Mouse (Mus musculus) neural tube, embryonic 13.5 days (tissue): Measurements from ENCODE around the gene Rgs6. TPM values are rescaled to one million over a fixed set of nuclear protein-coding genes. Genes with fewer than 3 reads are reported as not detected.

ENCODE experiments used
- ATAC-seq: fragments of 200-750 bp; cut with Nextera tagmentation; 2 replicates; pipeline ENCODE4 v1.8.0; 2017; ENCODE audit warnings: low read depth, mild to moderate bottlenecking, moderate TSS enrichment, moderate library complexity
- H3K27ac ChIP-seq: fragments of 300-500 bp; sonication (generic); replicated peaks from 2 replicates; pipeline ENCODE4 v1.5.1; 2015; ENCODE audit warnings: moderate library complexity, mild to moderate bottlenecking, inconsistent platforms
- H3K27me3 ChIP-seq: fragments of 300-500 bp; sonication (generic); 2 replicates; pipeline ENCODE4 v1.6.1; 2015; ENCODE audit warnings: mild to moderate bottlenecking, inconsistent platforms
- H3K36me3 ChIP-seq: fragments of 300-500 bp; sonication (generic); 2 replicates; pipeline ENCODE4 v1.6.1; 2015; ENCODE audit warnings: mild to moderate bottlenecking, inconsistent platforms
- H3K4me1 ChIP-seq: fragments of 300-500 bp; sonication (generic); replicated peaks from 2 replicates; pipeline ENCODE4 v1.6.1; 2015; ENCODE audit warnings: inconsistent platforms
- H3K4me2 ChIP-seq: fragments of 300-500 bp; sonication (generic); 2 replicates; pipeline ENCODE4 v1.6.1; 2015; ENCODE audit warnings: inconsistent platforms, mild to moderate bottlenecking, moderate library complexity
- H3K4me3 ChIP-seq: fragments of 300-500 bp; sonication (generic); 2 replicates; pipeline ENCODE4 v1.5.1; 2015; ENCODE audit warnings: mild to moderate bottlenecking, inconsistent platforms
- H3K9ac ChIP-seq: fragments of 300-500 bp; sonication (generic); 2 replicates; pipeline ENCODE4 v1.6.1; 2015; ENCODE audit warnings: moderate library complexity, mild to moderate bottlenecking, inconsistent platforms
- H3K9me3 ChIP-seq: fragments of 300-500 bp; sonication (generic); 2 replicates; pipeline ENCODE4 v1.6.1; 2016; ENCODE audit warnings: inconsistent platforms
- WGBS: fragments of 180-500 bp; shearing (Covaris S2); methylation state at CpG from one replicate; pipeline ENCODE4 v1.1.7; 2015; 5-methylcytosine and 5-hydroxymethylcytosine counted together
- polyA plus RNA-seq: library from polyadenylated mRNA; unstranded; fragments of >200 nt; fragmentation: Nextera tagmentation; extraction: Ambion mirVana; gene quantifications from 2 replicates; pipeline ENCODE4 v1.2.1, GENCODE M21; 2015

Gene Rgs6
- polyA plus RNA-seq, 1 experiment from 2014 or later: 3.1 TPM

DNA sequence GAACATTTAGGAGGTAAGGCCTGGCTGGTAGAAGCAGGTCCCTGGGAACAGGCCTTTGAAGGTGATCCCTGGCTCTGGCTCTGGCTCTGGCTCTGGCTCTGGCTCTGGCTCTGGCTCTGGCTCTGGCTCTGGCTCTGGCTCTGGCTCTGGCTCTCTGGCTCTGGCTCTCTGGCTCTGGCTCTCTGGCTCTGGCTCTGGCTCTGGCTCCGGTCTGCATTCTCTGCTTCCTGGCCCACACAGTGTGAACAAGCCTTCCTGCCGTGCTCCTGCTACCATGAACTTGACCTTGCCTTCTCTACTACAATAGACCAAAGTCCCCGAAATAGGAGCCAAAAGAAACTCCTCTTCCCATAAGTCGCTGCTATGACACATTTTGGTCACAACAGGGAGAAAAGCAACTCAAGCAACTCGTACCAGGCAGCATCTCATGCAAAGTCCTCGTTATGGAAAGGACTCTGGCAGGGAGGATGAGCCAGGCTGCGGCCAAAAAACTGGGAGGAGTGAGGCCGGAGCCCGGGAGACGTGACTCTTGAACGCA lies 412.0 kb downstream of the Rgs6 start:
- Histone ChIP-seq H3K9me3 (no peaks in the 10 kb centered on the region), H3K4me1 (no peaks in the 10 kb centered on the region; the same call in 1 of the 2 replicates), H3K4me2 (no peak overlapping the region), H3K4me3 (no peak overlapping the region), H3K36me3 (no peaks in the 10 kb centered on the region), H3K9ac (no peak overlapping the region), H3K27me3 (no peaks in the 10 kb centered on the region), H3K27ac (no peak overlapping the region)
- no peak for ATAC-seq
- 87% methylated on average over 11 of the region's 11 CpGs for WGBS

DNA sequence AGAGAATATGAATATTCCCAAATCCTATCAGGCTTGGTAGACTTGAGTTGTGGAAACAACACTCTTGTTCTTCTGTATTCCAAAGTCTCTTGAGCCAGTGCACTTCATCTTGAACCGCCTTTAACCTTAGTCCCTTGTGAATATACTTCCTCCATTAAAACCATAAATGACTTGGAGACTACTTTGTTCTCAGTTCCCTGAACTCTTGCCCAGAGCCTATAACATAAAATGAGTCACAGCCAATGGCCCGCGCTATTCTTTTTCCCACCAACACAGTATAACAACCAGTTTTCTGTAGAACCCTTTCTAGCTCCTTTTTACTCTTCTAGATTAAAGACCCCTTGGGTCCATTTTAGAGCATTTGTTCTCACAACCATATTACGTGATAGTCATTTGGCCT lies 412.9 kb downstream of the Rgs6 start:
- Histone ChIP-seq H3K4me2 (no peak overlapping the region), H3K27ac (no peak overlapping the region), H3K9me3 (no peaks in the 10 kb centered on the region), H3K9ac (no peak overlapping the region), H3K4me1 (no peaks in the 10 kb centered on the region; the same call in 1 of the 2 replicates), H3K4me3 (no peak overlapping the region), H3K27me3 (no peaks in the 10 kb centered on the region), H3K36me3 (no peaks in the 10 kb centered on the region)
- no peak for ATAC-seq
- WGBS: 77% methylated on average over 4 of the region's 4 CpGs

- no peaks in the 10 kb centered on the region for H3K36me3 ChIP-seq
- no peak for ATAC-seq
- no peaks in the 10 kb centered on the region for H3K4me1 ChIP-seq
- H3K4me2 ChIP-seq: no peak overlapping the region
- H3K4me3 ChIP-seq: no peak overlapping the region
- H3K9ac ChIP-seq: no peak overlapping the region
- H3K27me3 ChIP-seq: no peaks in the 10 kb centered on the region
- 81% methylated on average over 9 of the region's 9 CpGs for WGBS
- H3K27ac ChIP-seq: no peak overlapping the region
- H3K9me3 ChIP-seq: no peaks in the 10 kb centered on the region
Observed at GRCm38 (mm10) chr12:83004014-83004682, 416.1 kb downstream of the Rgs6 start.

- 84% methylated on average over 4 of the region's 4 CpGs for WGBS
- H3K4me3 ChIP-seq: no peak overlapping the region
- no peaks in the 10 kb centered on the region for H3K27me3 ChIP-seq
- no peaks in the 10 kb centered on the region for H3K9me3 ChIP-seq
- no peak overlapping the region for H3K27ac ChIP-seq
- ATAC-seq: no peak
- no peaks in the 10 kb centered on the region for H3K4me1 ChIP-seq
- no peak overlapping the region for H3K9ac ChIP-seq
- no peak overlapping the region for H3K4me2 ChIP-seq
- H3K36me3 ChIP-seq: no peaks in the 10 kb centered on the region
Observed at GRCm38 (mm10) chr12:83011056-83011565, 423.0 kb downstream of the Rgs6 start.

DNA sequence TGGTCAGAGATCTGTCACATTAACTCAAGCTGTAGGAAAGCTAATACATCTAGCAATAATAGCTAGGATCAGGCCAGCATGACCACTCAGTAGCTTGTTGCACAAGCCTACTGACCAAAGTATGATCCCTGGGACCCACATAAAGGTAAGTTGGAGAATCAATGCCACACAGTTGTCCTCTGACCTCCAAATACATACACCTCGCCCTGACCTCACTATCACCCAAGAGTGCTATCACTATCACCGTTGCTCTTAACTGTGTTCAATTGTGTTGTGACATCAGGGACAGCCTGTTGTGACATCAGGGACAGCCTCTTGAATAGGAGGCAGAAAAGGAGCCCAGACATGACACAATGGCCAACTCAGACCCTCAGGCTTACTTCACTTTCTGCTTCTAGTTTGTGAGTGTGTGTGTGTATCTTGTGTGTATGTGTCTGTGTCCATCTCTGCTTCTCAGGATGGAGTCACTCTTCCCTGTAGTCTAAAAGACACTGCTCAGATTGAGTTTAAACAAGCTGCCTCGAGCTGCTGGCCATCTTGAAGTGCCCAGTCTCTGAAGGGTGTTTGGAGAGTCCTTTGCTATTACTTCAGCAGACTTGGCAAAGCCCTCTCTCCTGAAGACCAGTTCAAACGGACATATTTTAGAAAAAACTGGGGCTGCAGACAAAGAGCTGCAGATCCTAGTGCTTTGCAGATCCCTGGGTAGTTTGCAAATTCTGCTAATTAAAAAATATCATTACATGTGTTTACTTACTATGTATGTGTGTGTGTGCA lies 426.0 kb downstream of the Rgs6 start:
- Histone ChIP-seq H3K4me1 (no peaks in the 10 kb centered on the region), H3K36me3 (no peaks in the 10 kb centered on the region), H3K4me3 (no peak overlapping the region), H3K9me3 (no peaks in the 10 kb centered on the region), H3K27ac (no peak overlapping the region), H3K27me3 (no peaks in the 10 kb centered on the region), H3K4me2 (no peak overlapping the region), H3K9ac (no peak overlapping the region)
- ATAC-seq: no peak
- WGBS: 73% methylated on average over 4 of the region's 4 CpGs

DNA sequence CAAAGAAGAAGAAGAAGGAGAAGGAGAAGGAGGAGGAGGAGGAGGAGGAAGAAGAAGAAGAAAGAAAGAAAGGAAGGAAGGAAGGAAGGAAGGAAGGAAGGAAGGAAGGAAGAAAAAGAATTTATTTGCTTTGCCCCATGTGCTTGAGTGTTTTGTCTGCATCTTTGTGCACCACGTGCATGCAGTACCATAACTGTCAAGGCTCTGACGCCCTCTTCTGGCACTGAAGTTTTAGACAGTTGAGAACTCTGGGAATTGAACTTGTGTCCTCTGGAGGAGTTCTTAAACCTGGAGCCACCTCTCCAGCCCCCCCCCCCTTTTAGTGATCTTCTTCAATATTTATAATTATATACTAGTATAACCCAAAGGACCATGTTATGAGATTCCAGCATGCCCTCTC lies 426.8 kb downstream of the Rgs6 start:
- WGBS: 18% methylated on average over 2 of the region's 2 CpGs
- Histone ChIP-seq H3K36me3 (no peaks in the 10 kb centered on the region), H3K27ac (no peak overlapping the region), H3K4me1 (no peaks in the 10 kb centered on the region), H3K4me3 (no peak overlapping the region), H3K9ac (no peak overlapping the region), H3K27me3 (no peaks in the 10 kb centered on the region), H3K4me2 (no peak overlapping the region), H3K9me3 (no peaks in the 10 kb centered on the region)
- no peak for ATAC-seq

- H3K36me3 ChIP-seq: no peaks in the 10 kb centered on the region
- no peak overlapping the region for H3K9ac ChIP-seq
- H3K4me2 ChIP-seq: no peak overlapping the region
- H3K4me3 ChIP-seq: no peak overlapping the region
- no peaks in the 10 kb centered on the region for H3K27me3 ChIP-seq
- no peak overlapping the region for H3K27ac ChIP-seq
- ATAC-seq: no peak
- 66% methylated on average over 5 of the region's 5 CpGs for WGBS
- H3K9me3 ChIP-seq: no peaks in the 10 kb centered on the region
- no peaks in the 10 kb centered on the region for H3K4me1 ChIP-seq
Observed at GRCm38 (mm10) chr12:83015366-83015765, 427.3 kb downstream of the Rgs6 start.

DNA sequence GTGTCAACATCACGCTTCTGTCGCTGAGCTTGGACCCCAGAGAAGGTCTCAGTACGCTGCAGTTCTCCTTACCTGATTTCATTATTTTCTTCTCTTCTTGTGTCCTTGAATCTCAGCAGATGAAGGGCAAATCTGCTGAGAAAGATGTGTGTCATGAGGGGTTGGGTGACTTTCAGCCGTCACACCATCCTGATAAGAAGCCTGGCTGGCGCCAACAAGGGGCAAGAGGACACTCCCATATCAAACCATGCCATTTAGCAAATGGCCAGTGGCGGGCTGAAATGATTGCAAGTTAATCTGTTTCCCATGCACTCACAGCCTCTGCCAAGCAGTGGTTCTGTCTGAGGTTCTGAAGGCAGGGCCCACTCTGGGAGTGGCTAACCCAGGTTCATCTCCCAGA lies 428.4 kb downstream of the Rgs6 start:
- Histone ChIP-seq H3K27ac (no peak overlapping the region), H3K4me2 (no peak overlapping the region), H3K9ac (no peak overlapping the region), H3K36me3 (no peaks in the 10 kb centered on the region), H3K27me3 (no peaks in the 10 kb centered on the region), H3K9me3 (no peaks in the 10 kb centered on the region), H3K4me1 (no peaks in the 10 kb centered on the region), H3K4me3 (no peak overlapping the region)
- ATAC-seq: no peak
- 87% methylated on average over 6 of the region's 6 CpGs for WGBS

- no peak overlapping the region for H3K4me3 ChIP-seq
- H3K9ac ChIP-seq: no peak overlapping the region
- no peaks in the 10 kb centered on the region for H3K36me3 ChIP-seq
- H3K4me1 ChIP-seq: no peaks in the 10 kb centered on the region
- WGBS: 5% methylated on average over 3 of the region's 3 CpGs
- no peaks in the 10 kb centered on the region for H3K9me3 ChIP-seq
- no peaks in the 10 kb centered on the region for H3K27me3 ChIP-seq
- no peak overlapping the region for H3K27ac ChIP-seq
- no peak overlapping the region for H3K4me2 ChIP-seq
- ATAC-seq: no peak
Observed at GRCm38 (mm10) chr12:83018005-83018404, 429.9 kb downstream of the Rgs6 start.

GRCm38 (mm10) chr12:83026985-83027384 lies 438.9 kb downstream of the Rgs6 start:
- Histone ChIP-seq H3K27ac (no peak overlapping the region), H3K9ac (no peak overlapping the region), H3K4me2 (no peak overlapping the region), H3K27me3 (no peaks in the 10 kb centered on the region), H3K36me3 (no peaks in the 10 kb centered on the region), H3K4me1 (no peaks in the 10 kb centered on the region), H3K4me3 (no peak overlapping the region), H3K9me3 (no peaks in the 10 kb centered on the region)
- ATAC-seq: no peak
- 44% methylated on average over 3 of the region's 3 CpGs for WGBS

- no peak for ATAC-seq
Observed at GRCm38 (mm10) chr12:83033171-83033835, 445.2 kb downstream of the Rgs6 start.

More at GRCm38 (mm10) chr12:83033171-83033835, 445.2 kb downstream of the Rgs6 start:
- Histone ChIP-seq H3K4me3 (no peak overlapping the region), H3K9me3 (no peaks in the 10 kb centered on the region), H3K4me1 (peaks cover 20% of the 10 kb centered on the region), H3K9ac (no peak overlapping the region), H3K4me2 (no peak overlapping the region), H3K27ac (no peak overlapping the region; the same call in 1 of the 2 replicates), H3K27me3 (no peaks in the 10 kb centered on the region), H3K36me3 (no peaks in the 10 kb centered on the region)
- WGBS: 57% methylated on average over 7 of the region's 7 CpGs
